Comparison of ENCODE assay signal across 11 mouse cellular contexts in the genomic region with DNA sequence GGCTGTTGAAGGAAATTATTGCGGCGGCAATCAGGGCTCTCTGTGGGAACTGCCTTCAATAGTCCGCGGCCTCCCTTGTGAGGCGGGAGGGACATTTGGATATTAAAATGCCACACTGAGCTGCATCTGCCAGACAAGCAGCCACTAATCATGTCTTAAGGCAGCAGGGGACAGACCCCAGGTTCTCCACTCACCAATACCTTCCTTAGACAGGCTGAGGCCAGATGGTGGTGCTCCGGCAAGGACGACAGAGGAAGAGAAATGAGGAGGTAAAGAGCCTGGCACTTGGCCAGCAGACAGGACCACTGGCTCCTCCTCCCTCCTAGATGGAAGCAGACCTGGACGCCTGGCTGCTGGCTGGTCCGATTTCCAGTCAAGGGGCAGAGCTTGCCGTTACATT.
DNase-seq lines count a peak whose midpoint lies in the region; ATAC-seq and TF ChIP-seq lines count a peak whose summit lies in the region.
"Had no signal": no experiment of that assay in that cellular context is flagged by ENCODE, and none has a peak within 500 bp of the region (broad histone marks: within the 10 kb centered on the region; RNA-seq: fewer than 3 reads in every experiment).

No protein-coding gene starts in this region.

- H3K27me3 ChIP-seq in lung, embryonic 14.5 days (ENCODE audit: insufficient read depth, low read length): no peaks in the 10 kb centered on the region
- no peaks in the 10 kb centered on the region for H3K27me3 ChIP-seq in forebrain, embryonic 11.5 days (ENCODE audit: control insufficient read depth, insufficient read depth, low read length)
- no peaks in the 10 kb centered on the region for H3K27me3 ChIP-seq in limb, embryonic 15.5 days
- H3K27me3 ChIP-seq in stomach, embryonic 15.5 days (replicated peaks): no peaks in the 10 kb centered on the region

- no peaks in the 10 kb centered on the region for H3K4me1 ChIP-seq in lung, embryonic 14.5 days (ENCODE audit: insufficient read depth)
- H3K4me1 ChIP-seq in forebrain, embryonic 11.5 days (replicated peaks; ENCODE audit: control insufficient read depth, insufficient read depth, low read length): 0 out of 2 replicates have a peak, but pooled peaks cover 2% of the 10 kb centered on the region
- peaks cover 10% of the 10 kb centered on the region; the same call in 1 of the 2 replicates for H3K4me1 ChIP-seq in limb, embryonic 15.5 days
- no peaks in the 10 kb centered on the region for H3K4me1 ChIP-seq in stomach, embryonic 15.5 days
- H3K4me1 ChIP-seq: megakaryocyte, embryonic 14.5 days had no signal

- WGBS in lung, embryonic 14.5 days: 34% methylated on average over 10 of the region's 10 CpGs
- WGBS in forebrain, embryonic 11.5 days: 67% methylated on average over 10 of the region's 10 CpGs
- 24% methylated on average over 10 of the region's 10 CpGs for WGBS in limb, embryonic 15.5 days
- WGBS in stomach, embryonic 15.5 days: 31% methylated on average over 10 of the region's 10 CpGs

- H3K4me3 ChIP-seq in lung, embryonic 14.5 days (ENCODE audit: low read depth, low read length): no peak overlapping the region
- H3K4me3 ChIP-seq in forebrain, embryonic 11.5 days (ENCODE audit: low read depth, low read length): no peak overlapping the region
- H3K4me3 ChIP-seq in limb, embryonic 15.5 days: no peak overlapping the region
- no peak overlapping the region for H3K4me3 ChIP-seq in stomach, embryonic 15.5 days (replicated peaks)
- H3K4me3 ChIP-seq: megakaryocyte, embryonic 14.5 days had no signal

- H3K4me2 ChIP-seq in lung, embryonic 14.5 days: 0 out of 2 replicates have a peak overlapping the region, but pooled peaks have one; percentile 7
- no peak overlapping the region for H3K4me2 ChIP-seq in forebrain, embryonic 11.5 days (ENCODE audit: low read depth, low read length, severe bottlenecking)
- peak overlapping the region; percentile 15; the same call in 1 of the 2 replicates for H3K4me2 ChIP-seq in limb, embryonic 15.5 days
- H3K4me2 ChIP-seq in stomach, embryonic 15.5 days: no peak overlapping the region

- peak; percentile 30 for DNase-seq in lung, embryonic 14.5 days
- DNase-seq in lung, postnatal 4 days: no peak
- DNase-seq in forebrain, embryonic 11.5 days (ENCODE audit: low spot score): peak; percentile 70
- no peak for DNase-seq in ovary, postnatal 10 days (ENCODE audit: low spot score)
- DNase-seq: gastrocnemius, postnatal 36 days had no signal

- no peaks in the 10 kb centered on the region for H3K36me3 ChIP-seq in lung, embryonic 14.5 days (ENCODE audit: insufficient read depth)
- H3K36me3 ChIP-seq in forebrain, embryonic 11.5 days (ENCODE audit: control insufficient read depth, insufficient read depth, low read length): no peaks in the 10 kb centered on the region
- no peaks in the 10 kb centered on the region for H3K36me3 ChIP-seq in limb, embryonic 15.5 days
- no peaks in the 10 kb centered on the region for H3K36me3 ChIP-seq in stomach, embryonic 15.5 days
- H3K36me3 ChIP-seq: G1E had no signal

- no peak for ATAC-seq in lung, embryonic 14.5 days (ENCODE audit: insufficient read depth)
- 0 out of 2 replicates have a peak, but pooled peaks have one; percentile 56 for ATAC-seq in forebrain, embryonic 11.5 days (replicated peaks; ENCODE audit: low FRiP score)
- ATAC-seq in limb, embryonic 15.5 days (ENCODE audit: insufficient number of reproducible peaks, low FRiP score, low TSS enrichment, low read depth): no peak
- peak; percentile 47; the same call in 1 of the 2 replicates for ATAC-seq in stomach, embryonic 15.5 days (ENCODE audit: insufficient read depth, low FRiP score, low read depth)
- no peak; the same call in 1 of the 2 replicates for ATAC-seq in granulocyte monocyte progenitor cell, adult 5-6 weeks (replicated peaks; ENCODE audit: poor library complexity, severe bottlenecking)
- ATAC-seq in erythroid progenitor cell, adult 5-6 weeks (replicated peaks; ENCODE audit: low FRiP score, poor library complexity, severe bottlenecking): no peak

- no peak for TF ChIP-seq CTCF in lung, embryonic 14.5 days (IDR thresholded peaks at IDR 0.05; ENCODE audit: low read depth)

- no peak overlapping the region for H3K27ac ChIP-seq in lung, embryonic 14.5 days (ENCODE audit: low read depth)
- H3K27ac ChIP-seq in forebrain, embryonic 11.5 days (ENCODE audit: low read depth, low read length): no peak overlapping the region
- H3K27ac ChIP-seq in limb, embryonic 15.5 days: no peak overlapping the region
- no peak overlapping the region for H3K27ac ChIP-seq in stomach, embryonic 15.5 days

- no peak overlapping the region for H3K9ac ChIP-seq in lung, embryonic 14.5 days
- no peak overlapping the region for H3K9ac ChIP-seq in forebrain, embryonic 11.5 days (ENCODE audit: low read length)
- H3K9ac ChIP-seq in limb, embryonic 15.5 days: no peak overlapping the region
- no peak overlapping the region for H3K9ac ChIP-seq in stomach, embryonic 15.5 days

- no peaks in the 10 kb centered on the region for H3K9me3 ChIP-seq in lung, embryonic 14.5 days (ENCODE audit: low read depth, low read length)
- no peaks in the 10 kb centered on the region for H3K9me3 ChIP-seq in forebrain, embryonic 11.5 days (ENCODE audit: control insufficient read depth, low read length)
- H3K9me3 ChIP-seq in limb, embryonic 15.5 days: no peaks in the 10 kb centered on the region
- H3K9me3 ChIP-seq in stomach, embryonic 15.5 days: no peaks in the 10 kb centered on the region

Comparison
In these comparisons a context has a peak if more than half of its experiments do, and no peak if none do; other contexts are left out.
1. DNase-seq: peak in lung, embryonic 14.5 days (single experiment) and forebrain, embryonic 11.5 days (single experiment); none in lung, postnatal 4 days (0 of 2) and ovary, postnatal 10 days (single experiment).
2. ATAC-seq: peak in forebrain, embryonic 11.5 days (single experiment) and stomach, embryonic 15.5 days (single experiment); none in lung, embryonic 14.5 days (single experiment), limb, embryonic 15.5 days (single experiment), granulocyte monocyte progenitor cell, adult 5-6 weeks (single experiment) and erythroid progenitor cell, adult 5-6 weeks (single experiment).
3. H3K4me2 ChIP-seq: peak in lung, embryonic 14.5 days (single experiment) and limb, embryonic 15.5 days (single experiment); none in forebrain, embryonic 11.5 days (single experiment) and stomach, embryonic 15.5 days (single experiment).